Mouse (Mus musculus) embryonic fibroblast, embryonic 13.5 days (primary cell): ENCODE measurements around the gene Sbno1. TPM values are rescaled to one million over a fixed set of nuclear protein-coding genes. Genes with fewer than 3 reads are reported as not detected.

Experiments
- H3K27ac ChIP-seq: 2 replicates; pipeline ENCODE4 v1.5.1; 2012; ENCODE audit warnings: low read length, control low read depth, inconsistent platforms; ENCODE audit not compliant: insufficient read depth
- H3K4me1 ChIP-seq: 2 replicates; pipeline ENCODE4 v1.6.1; 2011; ENCODE audit warnings: low read length; ENCODE audit not compliant: control insufficient read depth, insufficient read depth
- H3K4me3 ChIP-seq: 2 replicates; pipeline ENCODE4 v1.5.1; 2011; ENCODE audit warnings: mild to moderate bottlenecking, control low read depth, low read length; ENCODE audit not compliant: insufficient read depth
- CTCF ChIP-seq: IDR thresholded peaks from 2 replicates; pipeline ENCODE4 v1.5.1; 2011; ENCODE audit warnings: mild to moderate bottlenecking, control low read depth, low read length, moderate library complexity, borderline replicate concordance; ENCODE audit not compliant: insufficient read depth
- POLR2A ChIP-seq: IDR thresholded peaks from 2 replicates; pipeline ENCODE4 v1.6.1; 2011; ENCODE audit warnings: low read depth, mild to moderate bottlenecking, control low read depth, low read length, moderate library complexity
- polyA plus RNA-seq: library from polyadenylated mRNA; stranded (reverse); fragments of >200 nt; gene quantifications from 2 replicates; pipeline ENCODE4 v1.2.4, GENCODE M21; 2011; ENCODE audit warnings: low read depth; ENCODE audit not compliant: missing spikeins, insufficient read length

The Sbno1 gene
- polyA plus RNA-seq, 1 experiment, result 90.2 TPM

DNA sequence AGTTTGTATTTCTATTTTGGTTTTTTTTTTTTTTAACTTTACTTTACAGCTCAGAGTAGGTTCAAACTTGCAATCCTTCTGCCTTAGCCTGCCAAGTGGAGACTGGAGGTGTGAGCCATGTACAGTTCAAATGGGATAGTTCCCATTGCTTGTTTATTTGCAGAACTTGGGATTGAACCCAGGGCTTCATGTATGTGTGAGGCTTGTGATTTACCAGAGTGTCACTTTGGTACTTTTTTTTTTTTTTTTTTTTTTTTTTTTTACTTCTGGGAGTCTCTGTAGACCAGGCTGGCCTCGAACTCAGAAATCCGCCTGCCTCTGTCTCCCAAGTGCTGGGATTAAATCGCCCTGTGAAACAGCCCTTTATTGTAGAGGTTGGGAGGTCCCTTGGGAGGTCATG lies 18.4 kb upstream of the Sbno1 start:
- Histone ChIP-seq H3K27ac (peak overlapping the region; percentile 84; the same call in 1 of the 2 replicates), H3K4me3 (no peak overlapping the region), H3K4me1 (peaks cover 13% of the 10 kb centered on the region; the same call in 1 of the 2 replicates)
- TF ChIP-seq CTCF (no peak), POLR2A (no peak)

DNA sequence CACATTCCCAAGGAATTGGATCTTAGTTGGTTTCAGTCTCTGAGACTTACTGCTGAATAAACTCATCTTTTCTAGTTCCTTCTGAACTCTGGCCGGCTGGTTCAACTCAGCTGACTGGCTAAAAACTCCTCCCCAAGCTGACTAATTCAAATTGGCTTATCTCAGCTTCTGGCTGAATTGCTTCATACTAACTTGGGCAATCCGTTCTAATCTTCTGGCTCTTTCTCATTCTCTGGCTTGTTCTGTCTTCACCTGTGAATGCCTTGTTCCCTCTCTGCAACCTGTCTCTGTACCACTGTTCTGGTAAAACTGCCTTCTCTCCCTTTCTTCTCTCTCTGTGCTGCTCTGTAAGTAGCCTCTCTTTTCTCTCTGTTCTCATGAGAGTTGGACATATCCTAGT lies 16.8 kb upstream of the Sbno1 start:
- TF ChIP-seq POLR2A, result no peak
- TF ChIP-seq CTCF, result no peak
- no peak overlapping the region for H3K4me3 ChIP-seq
- H3K4me1 ChIP-seq, result peaks cover 10% of the 10 kb centered on the region; the same call in 1 of the 2 replicates
- no peak overlapping the region for H3K27ac ChIP-seq

DNA sequence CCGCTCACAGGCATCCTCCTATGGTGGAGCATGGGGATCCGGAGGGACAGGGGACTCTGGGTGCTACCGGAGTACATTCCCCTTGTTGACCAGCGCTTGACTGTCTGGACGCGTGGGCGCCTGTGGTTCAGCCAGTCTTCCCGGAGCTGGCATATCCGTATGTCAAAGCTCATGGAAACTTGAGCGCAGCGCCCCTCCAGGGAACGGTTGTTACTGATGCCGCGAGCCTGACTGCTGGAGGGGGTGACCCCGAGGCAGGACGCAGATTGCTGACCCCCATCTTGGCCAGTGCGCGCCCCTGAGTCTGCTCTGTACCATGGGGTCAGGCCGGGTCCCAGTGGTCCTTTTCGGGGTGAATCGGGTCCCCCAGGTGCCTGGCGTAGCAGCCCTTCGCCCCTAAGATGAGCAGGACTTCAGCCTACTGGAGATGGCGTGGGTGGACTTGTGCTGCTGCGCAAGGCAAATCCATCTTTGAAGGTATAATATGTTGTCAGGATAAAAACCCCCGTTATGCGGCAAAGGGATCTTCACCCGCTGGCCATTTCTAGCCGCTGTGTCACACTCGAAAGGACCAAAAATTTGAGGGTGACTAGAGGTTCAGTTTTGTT lies 14.4 kb upstream of the Sbno1 start:
- Histone ChIP-seq H3K27ac (peak overlapping the region; percentile 73), H3K4me1 (peaks cover 3% of the 10 kb centered on the region; the same call in 1 of the 2 replicates), H3K4me3 (peak overlapping the region; percentile 75)
- TF ChIP-seq CTCF, result peak; percentile 27; the same call in 1 of the 2 replicates
- TF ChIP-seq POLR2A, result no peak

DNA sequence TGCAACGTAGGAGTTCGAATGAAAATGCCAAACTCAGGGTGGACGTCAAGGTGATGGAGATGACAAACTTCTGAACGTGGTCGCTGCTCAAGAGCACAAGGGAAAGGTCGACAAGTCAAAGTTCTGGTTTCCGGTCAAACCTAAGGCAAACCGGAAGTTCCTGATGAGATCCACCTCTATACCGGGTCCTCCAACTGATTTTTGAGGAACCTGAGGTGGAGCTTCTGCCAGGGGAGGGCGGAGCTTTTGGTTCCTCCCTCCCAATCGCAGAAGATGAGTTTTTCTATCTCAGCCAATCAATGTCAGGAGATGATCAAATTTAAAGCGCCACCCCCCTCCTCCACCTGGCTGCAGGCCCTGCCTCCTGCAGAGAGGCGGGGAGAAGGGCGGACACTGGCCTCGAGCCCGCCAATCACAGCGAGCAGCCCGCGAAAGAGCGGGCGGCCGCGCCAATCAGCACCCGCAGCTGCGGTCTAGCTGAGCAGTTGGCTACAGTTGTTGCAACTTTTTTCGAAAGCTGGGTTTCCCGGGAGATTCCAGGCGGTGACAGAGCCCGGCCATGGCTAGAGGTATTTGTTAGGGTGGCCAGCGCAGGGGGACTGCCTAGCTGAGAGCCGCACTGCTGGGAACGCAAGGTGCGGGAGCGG lies 13.8 kb upstream of the Sbno1 start, which contains the start of gene Kmt5a:
Kmt5a (plus strand) TSS at position 484 of the 647 bp plus-strand sequence.
- Histone ChIP-seq H3K27ac (peak within 1 kb of the TSS; percentile 73), H3K4me1 (peaks cover 3% of the 10 kb centered on the region; the same call in 1 of the 2 replicates), H3K4me3 (peak within 1 kb of the TSS; percentile 75)
- TF ChIP-seq POLR2A, result peak; percentile 78
- TF ChIP-seq CTCF, result no peak

DNA sequence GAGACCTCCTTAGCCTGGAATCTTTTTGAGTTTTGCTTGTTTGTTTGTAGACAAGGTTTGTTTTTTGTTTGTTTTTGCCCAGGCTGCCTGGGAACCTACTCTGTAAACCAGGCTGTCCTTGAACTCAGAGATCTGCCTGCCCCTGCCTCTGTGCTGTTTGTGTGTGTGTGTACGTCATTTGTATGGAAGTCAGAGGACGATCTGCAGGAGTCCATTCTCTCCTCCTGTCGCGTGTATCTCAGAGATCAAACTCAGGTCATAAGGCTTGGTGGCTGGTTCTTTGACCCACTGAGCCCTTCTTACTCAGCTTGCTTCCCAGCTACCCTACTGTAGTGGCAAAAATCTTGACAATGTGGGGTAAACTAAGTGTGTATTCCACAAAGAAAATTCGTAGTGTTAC lies 12.9 kb upstream of the Sbno1 start:
- no peak for TF ChIP-seq CTCF
- no peak; the same call in 1 of the 2 replicates for TF ChIP-seq POLR2A
- H3K27ac ChIP-seq, result no peak overlapping the region

DNA sequence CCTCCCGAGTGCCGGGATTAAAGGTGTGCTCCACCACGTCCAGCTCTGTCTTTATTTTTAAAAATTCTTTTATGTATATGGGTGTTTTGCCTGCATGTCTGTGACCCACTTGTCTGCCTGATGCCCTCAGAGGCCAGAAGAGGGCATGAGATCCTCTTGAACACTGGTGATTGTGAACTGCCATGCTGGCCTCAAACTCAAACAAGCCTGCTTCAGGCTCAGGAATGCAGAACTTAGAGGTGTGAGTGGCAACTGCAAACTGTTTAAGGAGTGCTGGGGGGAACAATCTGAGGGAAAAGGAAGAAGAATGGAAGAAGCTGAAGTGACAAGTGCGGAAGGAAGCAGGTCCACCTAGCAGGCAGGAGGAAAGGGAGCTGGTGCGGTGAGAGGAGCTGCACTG lies 12.4 kb upstream of the Sbno1 start:
- H3K4me1 ChIP-seq, result peaks cover 3% of the 10 kb centered on the region; the same call in 1 of the 2 replicates
- TF ChIP-seq CTCF (no peak), POLR2A (no peak)
- no peak overlapping the region for H3K27ac ChIP-seq
- H3K4me3 ChIP-seq, result no peak overlapping the region

More for the DNA sequence above, 12.9 kb upstream of the Sbno1 start:
- Histone ChIP-seq H3K4me1 (peaks cover 3% of the 10 kb centered on the region; the same call in 1 of the 2 replicates), H3K4me3 (no peak overlapping the region)

DNA sequence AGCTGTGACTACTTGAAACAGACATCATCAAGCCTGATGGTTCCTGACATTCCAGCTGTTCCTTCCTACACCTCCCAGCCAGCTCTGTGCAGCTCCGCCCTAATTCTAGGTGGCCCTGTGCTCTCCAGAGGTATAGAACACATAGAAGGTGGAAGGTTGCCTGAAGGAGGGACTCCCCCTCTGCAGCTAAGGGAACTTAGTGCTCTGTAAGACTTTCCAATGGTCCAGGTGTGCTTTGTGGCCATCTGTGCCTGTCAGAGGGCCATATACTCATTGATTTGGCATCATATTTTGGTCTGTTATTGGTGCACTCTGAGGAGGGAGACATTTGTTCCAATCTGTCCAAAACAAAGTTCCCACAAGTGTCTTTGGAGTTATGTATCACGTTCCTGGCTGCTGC lies 7.2 kb upstream of the Sbno1 start:
- no peak overlapping the region for H3K4me3 ChIP-seq
- H3K27ac ChIP-seq, result no peak overlapping the region
- H3K4me1 ChIP-seq, result no peaks in the 10 kb centered on the region
- TF ChIP-seq POLR2A (no peak), CTCF (no peak)

DNA sequence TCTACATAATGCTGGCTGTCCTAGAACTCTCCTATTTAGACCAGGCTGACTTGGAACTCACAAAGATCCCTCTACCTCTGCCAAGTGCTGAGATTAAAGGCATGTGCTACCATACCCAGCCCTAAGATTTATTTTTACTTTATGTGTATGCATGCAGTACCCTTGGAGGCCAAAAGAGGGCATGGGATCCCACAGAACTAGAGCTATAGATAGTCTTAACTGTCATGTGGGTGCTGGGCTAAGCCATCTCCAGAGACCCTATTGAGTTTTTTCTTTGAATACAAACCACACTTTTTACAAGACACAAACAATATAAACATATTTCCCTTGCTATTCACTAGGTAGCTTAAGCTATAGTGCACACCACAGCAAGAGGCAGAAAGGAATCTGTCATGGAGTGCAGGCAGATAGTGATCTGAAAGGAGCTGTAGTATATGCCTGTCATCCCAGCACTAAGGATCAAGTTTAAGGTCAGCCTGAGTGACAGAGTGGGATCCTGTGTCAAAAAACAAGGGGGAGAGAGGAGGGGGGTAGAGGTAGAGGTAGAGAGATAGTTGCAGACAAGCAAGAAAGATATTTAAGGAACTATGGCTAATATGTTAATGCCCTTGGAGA lies 6.7 kb upstream of the Sbno1 start:
- no peak for TF ChIP-seq CTCF
- TF ChIP-seq POLR2A, result no peak
- Histone ChIP-seq H3K27ac (no peak overlapping the region), H3K4me1 (no peaks in the 10 kb centered on the region), H3K4me3 (no peak overlapping the region)

DNA sequence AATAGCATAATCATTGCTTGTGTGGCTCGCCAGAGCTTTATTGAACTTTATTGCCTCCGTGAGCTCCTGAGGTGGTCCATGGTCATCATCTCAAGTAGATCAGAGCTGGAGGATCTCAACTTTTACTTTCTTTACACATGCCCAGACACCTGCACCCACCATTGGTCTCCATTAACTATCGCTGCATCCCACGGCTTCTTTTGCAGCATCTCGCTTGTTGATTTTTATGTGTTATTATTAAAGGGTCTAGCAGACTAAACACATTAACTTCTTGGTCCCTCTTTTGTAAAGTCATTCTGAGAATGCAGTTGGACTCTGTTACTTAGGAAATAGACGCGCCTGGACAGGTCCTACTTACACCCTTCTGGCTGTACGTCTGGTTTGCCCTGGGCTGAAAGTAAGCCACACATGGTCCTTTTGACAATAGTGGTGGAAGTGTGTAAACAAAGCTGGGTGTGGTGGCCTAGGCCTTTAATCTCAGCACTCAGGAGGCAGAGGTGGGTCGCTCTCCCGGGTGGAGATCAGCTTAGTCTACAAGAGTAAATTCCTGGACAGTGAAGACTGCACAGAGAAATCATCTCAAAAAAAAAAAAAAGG lies 772 bp upstream of the Sbno1 start:
- Histone ChIP-seq H3K27ac (no peak overlapping the region), H3K4me1 (no peaks in the 10 kb centered on the region), H3K4me3 (peak overlapping the region; percentile 23; the same call in 1 of the 2 replicates)
- TF ChIP-seq POLR2A (no peak), CTCF (no peak)

DNA sequence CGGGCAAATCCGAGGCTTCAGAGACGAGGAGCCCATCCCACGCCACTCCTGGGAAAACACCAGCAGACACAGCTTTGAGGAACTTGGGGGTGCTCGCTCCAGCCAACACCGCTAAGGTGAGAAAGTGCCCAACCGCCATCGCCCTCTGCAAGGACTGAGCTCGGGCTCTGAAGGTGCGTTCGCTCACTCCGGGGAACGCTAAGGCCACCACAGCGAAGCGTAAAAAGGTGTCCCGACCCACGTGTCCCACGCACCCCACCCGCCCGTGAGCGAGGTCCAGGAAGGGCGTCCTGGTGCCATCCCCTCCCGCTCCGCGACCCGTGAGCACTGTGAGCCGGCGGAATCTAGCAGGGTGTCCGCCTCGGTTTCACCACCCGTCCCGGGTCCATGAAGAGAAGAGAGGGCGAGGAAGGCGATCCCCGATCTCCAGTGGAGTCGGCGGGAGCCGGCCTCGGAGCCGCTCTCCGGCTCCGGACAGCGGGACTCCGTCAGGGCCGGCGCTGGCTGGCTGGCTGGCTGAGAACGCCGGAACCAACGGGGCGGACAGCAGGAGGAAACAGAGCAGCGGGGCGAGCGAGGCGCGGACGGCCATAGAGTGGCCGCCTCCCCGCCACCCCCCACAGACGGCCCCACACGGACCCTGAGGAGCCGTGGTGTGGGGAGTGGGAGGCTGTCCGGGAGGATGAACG lies 934 bp downstream of the Sbno1 start:
- peak overlapping the region; percentile 82 for H3K27ac ChIP-seq
- no peak for TF ChIP-seq POLR2A
- no peak for TF ChIP-seq CTCF
- no peaks in the 10 kb centered on the region for H3K4me1 ChIP-seq
- H3K4me3 ChIP-seq, result peak overlapping the region; percentile 92
